Mouse (Mus musculus) adrenal gland, adult 18-20 months (tissue): ENCODE results near the gene Map7d2. TPM values are rescaled to one million over a fixed set of nuclear protein-coding genes. Genes with fewer than 3 reads are reported as not detected.

Source experiments
- DNase-seq, 2 experiments: peaks; one replicate each; pipeline ENCODE4 v3.0.0; 2021 to 2022; ENCODE audit warnings: low spot score in 2 of 2
- total RNA-seq, 2 experiments: library from RNA; stranded (reverse); gene quantifications; 1 replicate in 1 of 2; 2 replicates in 1 of 2; pipeline ENCODE4 v1.2.3; 2021

The Map7d2 gene
- total RNA-seq, 2 experiments from 2014 or later, result 3.9 to 4.0 TPM

GRCm38 (mm10) chrX:159509847-159510715, 95.7 kb downstream of the Map7d2 start:
- no peak for DNase-seq

GRCm38 (mm10) chrX:159510716-159511051, 96.3 kb downstream of the Map7d2 start:
- no peak for DNase-seq

DNA sequence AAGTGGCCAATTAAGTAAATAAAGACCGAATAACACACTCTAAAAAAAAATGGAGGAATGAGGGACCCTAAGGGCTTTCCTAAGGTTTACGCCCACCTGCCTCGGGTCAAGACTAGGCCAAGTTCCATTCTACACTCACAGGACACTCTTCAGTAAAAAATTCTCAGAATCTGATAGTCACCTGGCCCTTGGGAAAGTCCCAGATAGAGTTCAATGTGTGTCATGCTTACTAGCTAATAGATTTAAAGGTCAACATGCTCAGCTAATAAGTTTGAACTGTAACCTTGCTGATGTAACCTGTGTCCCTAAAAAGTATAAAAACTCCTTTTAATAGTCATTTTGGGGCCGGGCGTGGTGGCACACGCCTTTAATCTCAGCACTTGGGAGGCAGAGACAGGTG, 101.2 kb downstream of the Map7d2 start:
- DNase-seq, result no peak

- no peak for DNase-seq
These were observed 107.4 kb downstream of the Map7d2 start for GRCm38 (mm10) chrX:159521780-159522179.

DNA sequence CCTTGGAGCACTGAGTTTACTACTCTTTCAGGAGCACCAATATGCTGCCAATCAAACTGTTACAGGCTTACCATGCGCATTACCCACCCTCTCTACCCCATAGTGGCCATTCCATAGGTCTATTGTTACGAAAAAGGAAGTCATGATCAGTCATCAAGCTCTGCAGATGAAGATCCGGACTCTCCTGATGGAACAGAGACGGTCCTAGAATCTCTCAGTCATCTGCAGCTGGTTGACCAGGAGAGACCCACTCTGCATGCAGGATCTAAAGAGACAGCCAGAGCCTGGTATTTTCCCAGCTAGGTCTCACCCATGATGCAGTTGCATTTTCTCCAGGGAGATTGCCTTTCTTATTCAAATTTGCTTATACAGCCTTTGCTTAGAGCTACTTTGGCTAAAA, 108.3 kb downstream of the Map7d2 start:
- DNase-seq, result no peak

DNA sequence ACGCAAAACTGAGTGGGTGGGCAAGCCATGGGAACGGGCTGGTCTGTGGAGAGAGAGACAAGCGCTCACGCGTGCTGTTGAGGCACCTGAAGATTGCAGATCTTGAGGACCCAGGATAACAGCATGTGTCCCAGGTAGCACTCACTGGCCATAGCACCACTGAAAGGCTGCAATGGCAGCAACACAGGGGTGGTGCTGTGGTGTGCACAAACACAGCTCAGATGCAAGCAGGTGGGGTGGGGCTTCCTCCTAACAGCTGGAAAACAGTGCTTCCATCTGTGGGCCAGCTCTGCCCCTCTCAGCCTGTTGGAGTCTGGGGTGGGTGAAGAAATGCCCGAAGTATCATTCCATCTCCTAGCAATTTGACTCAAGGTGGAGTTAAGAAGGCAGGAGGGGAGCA, 112.0 kb downstream of the Map7d2 start, which contains the start of gene Bclaf3:
Gene Bclaf3, plus strand, starts transcription at position 301 of the 400 bp plus-strand sequence.
- no peak for DNase-seq

DNA sequence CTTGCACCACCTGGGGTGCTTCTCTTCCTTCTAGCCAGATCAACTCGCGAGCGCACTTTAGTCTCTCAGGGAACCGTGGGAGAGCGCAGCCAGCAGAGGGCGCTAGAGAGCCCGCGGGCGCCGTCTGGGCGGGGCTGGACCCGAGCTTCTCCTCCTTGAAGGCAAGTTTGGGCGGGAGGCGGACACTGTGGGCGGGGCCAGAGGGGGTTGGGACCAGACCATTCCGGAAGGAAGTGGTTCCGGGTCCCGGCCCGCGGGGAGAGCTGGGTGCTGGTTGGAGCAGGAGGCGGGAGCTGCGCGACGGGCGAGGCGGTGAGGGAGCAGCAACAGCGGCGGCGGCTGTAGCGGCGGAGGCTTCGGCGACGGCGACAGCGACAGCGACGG, 118.0 kb downstream of the Map7d2 start:
- DNase-seq, result peak; percentile 91 to 94

DNA sequence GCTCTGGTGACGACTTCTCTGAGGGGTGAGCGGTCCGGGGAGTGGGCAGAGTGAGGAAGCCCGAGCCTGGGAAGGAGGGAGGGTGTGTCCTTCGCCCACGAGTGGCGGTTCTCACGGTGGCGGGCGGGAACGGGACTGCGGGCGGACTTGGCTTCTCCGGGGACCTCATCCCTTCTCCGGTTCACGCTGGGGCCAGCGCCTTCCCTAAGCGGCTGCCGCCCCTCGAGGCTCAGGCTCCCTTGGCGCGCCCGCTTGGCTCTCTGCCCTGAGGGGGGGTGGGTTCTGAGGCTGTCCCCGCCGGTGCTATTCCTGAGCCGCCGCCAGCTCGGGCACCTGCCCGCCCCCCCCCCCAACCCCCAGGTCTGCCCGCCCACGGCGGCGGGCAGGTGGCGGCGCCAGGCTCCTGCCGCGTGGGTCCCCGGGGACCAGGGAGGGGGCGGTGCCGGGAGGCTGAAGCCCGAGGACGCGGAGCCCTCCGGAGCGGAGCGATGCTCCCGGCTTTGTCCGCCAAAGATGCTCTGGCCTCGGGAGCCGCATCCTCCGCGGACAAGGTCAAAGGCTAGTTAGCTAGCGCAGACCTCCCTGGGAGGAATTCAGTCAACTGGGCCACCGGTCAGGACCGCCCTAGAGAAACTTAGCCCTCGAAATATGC, 118.6 kb downstream of the Map7d2 start:
- peak in 1 of 2 experiments; percentile 23 for DNase-seq

GRCm38 (mm10) chrX:159541936-159542335, 127.6 kb downstream of the Map7d2 start:
- no peak for DNase-seq

DNA sequence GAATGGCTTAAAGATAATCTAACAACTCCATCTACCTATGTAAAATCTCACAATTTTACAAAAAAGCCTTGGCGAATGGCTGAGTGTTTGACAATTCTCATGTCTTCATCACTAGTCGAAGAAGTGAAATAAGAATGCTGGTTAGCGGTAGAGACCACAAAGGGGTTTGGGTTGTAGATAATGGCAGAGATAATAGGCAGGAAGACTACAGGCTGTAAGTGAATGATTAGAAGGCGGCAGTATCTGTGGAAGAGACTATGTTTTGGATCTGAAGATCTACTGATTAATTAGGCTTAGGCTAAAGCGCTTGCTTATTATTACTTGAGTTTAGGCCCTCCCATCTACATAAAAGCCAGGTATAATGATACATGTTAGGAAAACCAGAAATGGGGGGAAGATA, 132.7 kb downstream of the Map7d2 start:
- no peak for DNase-seq

Other genes starting within 250 kb of the Map7d2 start
- gene Rps6ka3, start 204.3 kb upstream of the Map7d2 start, total RNA-seq, result 10 to 100 TPM; 50.6 to 69.6 TPM
- gene Eif1ax, start 42.4 kb upstream of the Map7d2 start, total RNA-seq, result 10 to 100 TPM; 88.4 to 93.2 TPM
- 1 to 10 TPM; 7.7 to 9.1 TPM for gene Bclaf3, start 112.1 kb downstream of the Map7d2 start, total RNA-seq
- gene Sh3kbp1, start 212.7 kb downstream of the Map7d2 start, total RNA-seq, result 10 to 100 TPM; 27.1 to 50.0 TPM